Mouse (Mus musculus): ENCODE measurements at regions not wholly inside any gene's neighbourhood (a gene's known extent, or its start where the extent isn't known, plus 50 kb on each side); places are given as distances from the start of the nearest gene placed in this dataset.

- no peak for DNase-seq
- Histone ChIP-seq H3K4me1 (ENCODE audit: control insufficient read depth, insufficient read depth, low read length) (no peaks in the 10 kb centered on the region), H3K4me3 (replicated peaks; ENCODE audit: extremely low read depth, low read depth, low read length) (no peak overlapping the region)
- WGBS, result 80% methylated on average over 2 of the region's 2 CpGs
- no peak for TF ChIP-seq POLR2A (IDR thresholded peaks at IDR 0.05; ENCODE audit: borderline replicate concordance, extremely low read depth, low read depth, low read length)
- TF ChIP-seq CTCF (IDR thresholded peaks at IDR 0.05; ENCODE audit: insufficient read depth, low read length), result no peak
Measured at GRCm38 (mm10) chr2:161344018-161344417, 235.1 kb upstream of the Chd6 start.

GRCm38 (mm10) chr2:161342648-161343047 lies 233.8 kb upstream of the Chd6 start:
- Histone ChIP-seq H3K4me1 (ENCODE audit: control insufficient read depth, insufficient read depth, low read length) (no peaks in the 10 kb centered on the region), H3K4me3 (replicated peaks; ENCODE audit: extremely low read depth, low read depth, low read length) (no peak overlapping the region)
- no peak for DNase-seq
- TF ChIP-seq CTCF (IDR thresholded peaks at IDR 0.05; ENCODE audit: insufficient read depth, low read length) (no peak), POLR2A (IDR thresholded peaks at IDR 0.05; ENCODE audit: borderline replicate concordance, extremely low read depth, low read depth, low read length) (no peak)
- 82% methylated on average over 2 of the region's 2 CpGs for WGBS

DNA sequence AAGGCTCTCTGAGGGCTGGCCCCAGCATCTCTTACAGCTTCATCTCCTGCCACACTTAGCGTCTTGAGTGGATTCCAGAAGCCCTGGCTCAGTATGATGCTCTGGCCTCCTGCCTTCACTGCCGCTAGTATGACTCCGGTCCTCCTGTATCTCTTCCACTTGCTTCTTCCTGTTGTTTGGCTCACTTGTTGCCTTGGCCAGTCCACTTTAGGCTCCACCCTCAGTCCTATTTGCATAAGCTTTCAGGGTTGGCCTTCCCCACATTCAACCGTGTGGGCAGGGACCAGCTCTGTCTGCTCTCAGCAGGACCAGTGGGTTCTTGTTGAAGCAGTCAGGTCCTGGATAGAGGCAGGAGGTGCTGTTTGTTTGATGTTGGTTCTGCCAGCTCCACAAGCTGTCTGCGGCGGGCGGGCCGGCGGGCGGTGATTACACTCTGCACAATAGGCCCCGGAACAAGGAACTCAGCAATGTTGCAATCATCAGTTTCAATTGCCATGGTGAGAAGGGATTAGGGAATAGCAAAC lies 232.6 kb upstream of the Chd6 start:
- peak; percentile 53 for DNase-seq
- Histone ChIP-seq H3K4me3 (replicated peaks; ENCODE audit: extremely low read depth, low read depth, low read length) (no peak overlapping the region), H3K4me1 (ENCODE audit: control insufficient read depth, insufficient read depth, low read length) (no peaks in the 10 kb centered on the region)
- WGBS, result 3% methylated on average over 11 of the region's 11 CpGs
- no peak for TF ChIP-seq CTCF (IDR thresholded peaks at IDR 0.05; ENCODE audit: insufficient read depth, low read length)

- WGBS, result 78% methylated on average over 9 of the region's 9 CpGs
- TF ChIP-seq CTCF (IDR thresholded peaks at IDR 0.05; ENCODE audit: insufficient read depth, low read length) (no peak), POLR2A (IDR thresholded peaks at IDR 0.05; ENCODE audit: borderline replicate concordance, extremely low read depth, low read depth, low read length) (no peak)
- no peak for DNase-seq
- H3K4me3 ChIP-seq (replicated peaks; ENCODE audit: extremely low read depth, low read depth, low read length), result no peak overlapping the region
- no peaks in the 10 kb centered on the region for H3K4me1 ChIP-seq (ENCODE audit: control insufficient read depth, insufficient read depth, low read length)
Measured at GRCm38 (mm10) chr2:161340291-161340690, 231.4 kb upstream of the Chd6 start.

DNA sequence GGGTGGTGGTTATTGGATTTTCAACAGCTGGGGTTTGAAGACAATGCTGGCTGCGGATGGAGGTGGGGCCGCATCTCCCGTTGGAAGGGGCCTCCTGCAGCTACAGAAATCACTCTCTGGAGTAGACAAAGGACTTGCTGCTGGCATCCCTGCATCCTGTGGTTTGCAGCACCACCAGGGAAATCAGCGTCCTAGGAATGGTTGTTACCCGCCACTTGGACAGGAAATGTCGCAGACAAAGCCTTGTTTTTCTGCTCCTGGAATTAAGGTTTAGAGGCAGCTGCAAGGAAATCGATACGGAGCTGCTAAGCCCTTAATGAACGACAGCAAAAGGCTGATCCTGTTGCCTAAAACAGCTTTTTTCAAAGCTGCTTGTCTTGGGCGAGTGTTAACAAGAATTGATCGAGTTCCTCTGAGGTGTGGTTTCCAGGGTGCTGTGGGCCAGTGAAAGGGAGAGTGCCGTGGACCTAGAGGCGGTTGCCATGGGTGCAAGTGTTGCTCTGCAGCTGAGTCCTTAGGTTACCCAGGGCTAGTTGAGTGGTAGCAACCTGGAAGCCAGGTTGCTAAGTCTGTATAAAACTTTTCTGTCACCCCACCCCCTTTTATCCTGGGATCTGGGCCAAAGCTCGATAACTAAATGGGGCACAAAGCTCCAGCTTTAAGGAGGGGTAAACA lies 230.6 kb upstream of the Chd6 start:
- WGBS, result 24% methylated on average over 14 of the region's 14 CpGs

DNA sequence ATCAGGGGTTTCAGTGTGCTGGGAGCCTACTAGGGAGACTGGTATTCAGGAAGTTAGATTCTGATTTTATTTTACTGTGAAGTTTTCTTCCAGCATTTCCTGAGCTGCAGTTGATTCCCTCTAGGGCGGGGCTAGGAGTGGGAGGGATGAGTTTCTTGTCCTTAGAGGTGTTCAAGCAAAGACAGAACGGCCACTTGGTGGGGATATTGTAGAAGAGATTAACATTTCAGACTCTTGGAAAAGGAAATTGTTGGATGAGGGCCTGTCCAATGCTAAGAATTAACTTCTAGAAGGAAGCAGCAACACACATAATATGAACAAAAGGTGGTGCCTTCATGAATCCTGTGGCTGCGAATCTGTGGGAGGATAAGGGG lies 230.1 kb upstream of the Chd6 start:
- 16% methylated on average over 3 of the region's 3 CpGs for WGBS
- TF ChIP-seq POLR2A (IDR thresholded peaks at IDR 0.05; ENCODE audit: borderline replicate concordance, extremely low read depth, low read depth, low read length), result no peak
- TF ChIP-seq CTCF (IDR thresholded peaks at IDR 0.05; ENCODE audit: insufficient read depth, low read length), result no peak
- Histone ChIP-seq H3K4me1 (ENCODE audit: control insufficient read depth, insufficient read depth, low read length) (no peaks in the 10 kb centered on the region), H3K4me3 (replicated peaks; ENCODE audit: extremely low read depth, low read depth, low read length) (no peak overlapping the region)
- DNase-seq, result no peak

More for the DNA sequence above, 230.6 kb upstream of the Chd6 start:
- Histone ChIP-seq H3K4me1 (ENCODE audit: control insufficient read depth, insufficient read depth, low read length) (no peaks in the 10 kb centered on the region), H3K4me3 (replicated peaks; ENCODE audit: extremely low read depth, low read depth, low read length) (no peak overlapping the region)
- DNase-seq, result no peak
- no peak for TF ChIP-seq POLR2A (IDR thresholded peaks at IDR 0.05; ENCODE audit: borderline replicate concordance, extremely low read depth, low read depth, low read length)
- TF ChIP-seq CTCF (IDR thresholded peaks at IDR 0.05; ENCODE audit: insufficient read depth, low read length), result no peak

DNA sequence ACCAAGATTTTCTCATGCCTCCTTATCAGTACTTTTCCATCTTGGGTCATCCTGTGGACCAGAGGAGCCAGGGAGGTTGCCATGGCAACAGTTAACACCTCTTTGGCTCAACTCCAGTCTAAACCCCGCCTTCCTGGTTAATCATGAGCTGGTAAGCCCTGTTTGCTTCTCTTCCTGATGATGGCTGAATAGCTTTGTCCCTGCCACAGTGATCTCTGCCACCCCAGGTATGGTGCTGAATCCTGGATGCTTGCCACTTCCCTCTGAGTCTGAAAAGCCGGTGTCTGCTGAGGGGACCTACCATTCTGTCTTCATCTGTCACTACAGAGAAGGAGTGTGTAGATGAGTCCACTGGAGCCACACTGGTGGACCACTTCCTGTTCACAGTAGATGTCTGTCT lies 223.8 kb upstream of the Chd6 start:
- WGBS, result 33% methylated on average over 2 of the region's 2 CpGs
- no peak overlapping the region for H3K4me3 ChIP-seq (replicated peaks; ENCODE audit: extremely low read depth, low read depth, low read length)
- H3K4me1 ChIP-seq (ENCODE audit: control insufficient read depth, insufficient read depth, low read length), result no peaks in the 10 kb centered on the region
- no peak for DNase-seq
- TF ChIP-seq POLR2A (IDR thresholded peaks at IDR 0.05; ENCODE audit: borderline replicate concordance, extremely low read depth, low read depth, low read length), result no peak
- no peak for TF ChIP-seq CTCF (IDR thresholded peaks at IDR 0.05; ENCODE audit: insufficient read depth, low read length)

- Histone ChIP-seq H3K4me3 (replicated peaks; ENCODE audit: extremely low read depth, low read depth, low read length) (no peak overlapping the region), H3K4me1 (ENCODE audit: control insufficient read depth, insufficient read depth, low read length) (no peaks in the 10 kb centered on the region)
- no peak for DNase-seq
- no peak for TF ChIP-seq CTCF (IDR thresholded peaks at IDR 0.05; ENCODE audit: insufficient read depth, low read length)
- TF ChIP-seq POLR2A (IDR thresholded peaks at IDR 0.05; ENCODE audit: borderline replicate concordance, extremely low read depth, low read depth, low read length), result no peak
- 59% methylated on average over 10 of the region's 10 CpGs for WGBS
Measured at GRCm38 (mm10) chr2:161331850-161332365, 223.0 kb upstream of the Chd6 start.

DNA sequence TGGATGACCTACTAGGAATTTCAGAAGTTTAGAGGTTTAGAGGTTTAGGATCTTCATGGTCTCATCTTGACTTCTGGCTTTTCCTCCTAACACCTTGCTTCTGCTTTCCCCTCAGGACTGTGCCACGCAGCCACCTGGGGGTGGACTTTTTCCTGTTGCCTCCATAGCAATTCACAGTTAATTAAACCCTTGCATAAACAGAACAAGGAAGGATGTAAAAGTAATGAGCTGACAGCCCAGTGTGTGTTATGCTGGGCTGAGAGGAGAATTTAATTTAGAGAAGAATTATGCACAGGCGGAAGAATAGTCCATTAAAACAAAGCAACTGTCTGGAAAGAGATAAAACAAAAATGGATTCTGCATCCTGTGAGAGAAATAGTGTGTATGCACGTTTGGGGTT lies 193.9 kb upstream of the Chd6 start:
- no peak overlapping the region for H3K4me3 ChIP-seq (replicated peaks; ENCODE audit: extremely low read depth, low read depth, low read length)
- no peaks in the 10 kb centered on the region for H3K4me1 ChIP-seq (ENCODE audit: control insufficient read depth, insufficient read depth, low read length)
- 31% methylated on average over 3 of the region's 3 CpGs for WGBS
- no peak for DNase-seq
- TF ChIP-seq CTCF (IDR thresholded peaks at IDR 0.05; ENCODE audit: insufficient read depth, low read length), result no peak
- no peak for TF ChIP-seq POLR2A (IDR thresholded peaks at IDR 0.05; ENCODE audit: borderline replicate concordance, extremely low read depth, low read depth, low read length)

- no peak overlapping the region for H3K4me3 ChIP-seq (replicated peaks; ENCODE audit: extremely low read depth, low read depth, low read length)
- WGBS, result 65% methylated on average over 9 of the region's 9 CpGs
- DNase-seq, result no peak
- no peak for TF ChIP-seq CTCF (IDR thresholded peaks at IDR 0.05; ENCODE audit: insufficient read depth, low read length)
- no peak for TF ChIP-seq POLR2A (IDR thresholded peaks at IDR 0.05; ENCODE audit: borderline replicate concordance, extremely low read depth, low read depth, low read length)
- no peaks in the 10 kb centered on the region for H3K4me1 ChIP-seq (ENCODE audit: control insufficient read depth, insufficient read depth, low read length)
Measured at GRCm38 (mm10) chr2:161268861-161269413, 160.1 kb upstream of the Chd6 start.

All from lung, adult 2 months (tissue).